Mouse (Mus musculus): ENCODE measurements at regions not wholly inside any gene's neighbourhood (a gene's known extent, or its start where the extent isn't known, plus 50 kb on each side); places are given as distances from the start of the nearest gene placed in this dataset.

DNA sequence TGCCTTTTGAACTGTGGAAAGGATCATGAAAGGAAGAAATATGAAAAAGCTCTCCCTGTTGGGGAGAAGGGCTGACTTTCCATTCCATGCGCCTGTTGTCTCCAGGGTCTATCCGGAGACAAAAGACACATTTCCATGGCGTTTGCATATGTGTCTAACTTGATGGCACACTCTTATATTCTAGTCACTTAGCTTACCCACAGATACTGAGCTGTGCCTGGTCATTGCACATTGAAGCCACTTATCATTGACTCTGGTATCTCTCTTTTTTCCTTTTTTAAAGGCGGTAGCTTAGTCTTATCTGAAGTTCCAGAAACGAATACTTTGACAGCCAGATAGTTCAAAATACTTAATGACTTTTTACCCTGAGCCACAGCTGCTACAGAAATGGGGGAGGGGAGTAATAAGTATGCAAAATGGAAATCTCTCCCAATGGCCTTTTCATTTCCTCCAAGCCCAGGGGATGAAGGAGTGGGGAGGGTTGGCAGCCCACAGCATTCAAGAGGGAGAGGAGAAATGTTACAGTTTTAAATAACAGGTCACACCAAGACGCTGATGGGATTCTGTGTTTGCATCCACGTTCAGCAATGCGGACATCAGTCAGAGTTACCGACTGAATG, 137.9 kb upstream of the Slc35f3 start:
- no peak for DNase-seq (ENCODE audit: low spot score in 2 of 2)

DNA sequence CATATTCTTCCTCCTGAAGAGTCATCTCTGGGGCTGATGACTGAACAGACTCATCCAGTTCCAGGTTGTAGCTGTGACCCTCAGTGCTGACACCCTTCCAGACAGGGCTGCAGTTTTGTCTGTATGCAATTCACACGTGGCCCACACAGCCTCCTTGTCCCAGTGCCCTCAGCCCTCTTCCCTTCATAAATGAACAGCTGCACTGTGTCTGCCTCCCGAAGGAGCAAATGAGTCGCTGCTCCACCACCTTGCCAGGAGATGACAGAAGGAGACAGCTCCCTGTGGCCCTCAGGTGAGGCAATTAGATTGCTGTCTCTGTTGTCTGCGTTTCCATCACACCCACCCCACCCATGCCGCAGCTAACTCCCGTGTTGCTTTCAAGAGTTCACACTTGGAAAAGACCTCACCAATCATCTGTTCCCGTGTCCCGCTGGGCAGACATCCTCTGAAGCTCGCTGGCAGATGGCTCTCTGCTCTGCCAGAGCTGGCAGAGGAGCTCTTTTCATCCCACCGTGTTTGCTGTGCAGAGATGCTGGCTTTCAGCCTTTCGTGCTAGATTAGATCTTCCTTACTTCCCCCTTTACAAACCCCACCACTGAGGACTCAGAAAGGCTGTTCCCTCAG, 135.5 kb upstream of the Slc35f3 start:
- DNase-seq (ENCODE audit: low spot score in 2 of 2), result peak; percentile 64 to 65

DNA sequence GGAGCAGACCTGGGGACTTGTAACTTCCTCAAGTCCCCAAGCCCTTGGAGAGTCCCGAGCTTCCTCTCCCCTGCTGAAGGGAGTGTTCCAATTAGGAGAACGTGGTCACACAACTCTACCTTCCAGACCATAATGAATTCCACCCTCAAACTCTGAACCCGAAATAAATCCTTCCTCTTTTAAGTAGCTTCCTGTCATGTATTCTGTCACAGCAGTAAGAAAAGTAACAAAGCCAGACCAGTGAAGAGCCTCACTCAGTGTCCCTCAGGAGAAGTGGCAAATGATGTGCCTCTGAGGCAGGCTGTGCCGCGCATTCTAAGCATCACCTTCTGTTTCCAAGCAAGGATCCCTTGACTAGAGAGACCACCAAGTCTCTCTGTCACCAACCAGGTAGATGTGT, 134.4 kb upstream of the Slc35f3 start:
- DNase-seq (ENCODE audit: low spot score in 2 of 2), result no peak

DNA sequence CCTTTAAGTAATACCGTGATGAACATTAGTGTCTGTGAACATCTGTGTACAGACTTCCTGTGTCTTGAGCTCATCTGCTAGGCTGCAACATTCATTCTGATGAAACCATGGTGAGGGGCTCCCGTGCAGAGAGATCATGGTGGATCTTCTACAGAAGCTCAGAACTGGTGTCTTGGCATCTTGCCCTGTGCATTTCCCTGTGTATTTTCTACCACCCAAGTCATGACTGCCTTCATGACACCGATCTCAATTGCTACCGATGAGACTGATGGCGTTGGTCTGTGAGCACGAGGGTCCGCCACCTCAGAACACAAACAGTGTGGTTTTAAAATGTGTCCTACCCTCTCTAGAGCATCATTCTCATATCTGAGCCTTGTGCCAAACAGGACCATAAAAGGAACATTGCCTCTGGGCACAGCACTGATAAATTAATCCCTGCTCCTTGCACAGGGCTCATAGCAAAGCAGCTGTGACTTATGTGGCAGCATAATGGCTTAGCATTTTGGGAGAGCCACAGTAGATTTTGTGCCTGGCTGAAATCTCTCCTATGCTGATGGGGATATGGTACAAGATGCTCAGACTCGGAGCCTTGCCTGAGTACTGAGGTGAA, 132.8 kb upstream of the Slc35f3 start:
- DNase-seq (ENCODE audit: low spot score in 2 of 2), result peak in 1 of 2 experiments; percentile 17

DNA sequence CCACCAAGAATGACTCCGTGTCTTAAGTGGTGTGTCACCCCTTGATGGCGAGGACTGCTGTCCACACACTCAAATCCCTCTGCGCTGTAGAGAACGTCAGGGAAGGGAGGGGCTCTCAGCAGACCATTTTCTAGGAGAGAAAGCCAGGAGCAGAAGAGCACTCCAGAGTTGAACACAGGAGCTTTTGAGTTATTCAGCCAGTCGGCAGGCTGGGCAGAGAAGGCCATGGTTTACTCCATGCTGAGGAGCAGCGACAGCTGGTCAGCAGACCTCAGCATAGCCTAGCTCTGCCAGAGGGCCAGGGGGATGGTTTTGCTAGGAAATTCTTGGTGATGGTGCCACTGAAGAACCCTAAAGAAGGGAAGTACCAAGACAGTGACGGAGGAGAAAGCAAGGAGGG, 132.0 kb upstream of the Slc35f3 start:
- DNase-seq (ENCODE audit: low spot score in 2 of 2), result no peak

DNA sequence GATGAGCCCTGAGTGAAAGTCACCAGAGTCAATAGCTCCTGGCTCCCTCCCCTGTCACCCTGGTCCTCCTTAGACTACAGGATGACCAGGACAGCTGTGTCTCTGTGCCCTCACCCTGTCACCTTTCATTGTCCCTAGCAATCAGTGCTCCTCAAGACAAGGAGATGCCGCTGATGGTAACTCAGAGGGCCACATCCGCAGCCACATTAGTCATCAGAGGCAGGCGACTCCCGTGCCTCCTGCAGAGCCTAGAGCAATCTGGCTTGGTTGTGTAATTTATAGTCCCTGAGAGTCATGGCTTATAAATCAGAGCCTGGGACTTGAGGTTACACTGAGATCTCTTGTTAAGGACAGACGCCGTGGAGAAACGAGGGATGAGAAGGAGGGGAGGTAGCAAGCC, 123.9 kb upstream of the Slc35f3 start:
- no peak for DNase-seq (ENCODE audit: low spot score in 2 of 2)

DNA sequence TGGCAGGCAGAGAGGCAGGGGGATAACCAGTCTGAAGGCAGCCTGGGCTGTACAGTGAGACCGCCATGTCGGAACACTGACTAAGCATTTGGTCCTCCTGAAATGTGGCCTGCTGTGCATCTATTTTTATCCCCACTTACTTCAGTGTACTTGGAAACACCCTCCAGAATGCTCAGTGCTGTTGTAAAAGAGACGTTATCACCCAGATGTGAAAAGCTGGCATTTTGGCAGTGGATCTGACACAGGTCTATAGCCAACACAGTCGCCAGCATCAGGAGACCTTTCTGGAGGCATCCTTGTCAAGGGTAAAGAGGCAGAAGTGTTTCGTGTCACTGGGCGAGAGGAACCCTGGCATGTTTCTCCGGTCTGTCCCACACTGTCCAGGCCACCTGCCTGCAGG, 122.1 kb upstream of the Slc35f3 start:
- no peak for DNase-seq (ENCODE audit: low spot score in 2 of 2)

DNA sequence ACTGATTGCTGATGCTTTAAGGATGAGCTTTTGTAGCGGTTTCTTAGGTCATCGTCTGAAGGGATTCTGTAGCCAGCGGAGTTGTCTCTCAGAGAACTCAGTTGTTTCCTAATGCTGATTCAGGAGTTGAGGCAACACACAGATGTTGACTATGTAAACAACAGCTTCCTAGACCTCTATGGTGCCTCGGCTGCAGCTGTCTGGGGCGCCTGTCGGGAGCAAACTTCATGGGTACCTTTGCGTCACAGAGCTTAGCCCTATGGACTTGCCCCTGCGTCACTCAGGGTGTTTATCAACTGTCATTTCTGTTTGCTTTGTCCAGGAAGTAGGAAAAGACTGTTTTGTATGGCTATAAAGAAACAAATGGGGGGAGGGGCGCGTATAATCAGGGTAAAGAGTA, 120.5 kb upstream of the Slc35f3 start:
- DNase-seq (ENCODE audit: low spot score in 2 of 2), result no peak

DNA sequence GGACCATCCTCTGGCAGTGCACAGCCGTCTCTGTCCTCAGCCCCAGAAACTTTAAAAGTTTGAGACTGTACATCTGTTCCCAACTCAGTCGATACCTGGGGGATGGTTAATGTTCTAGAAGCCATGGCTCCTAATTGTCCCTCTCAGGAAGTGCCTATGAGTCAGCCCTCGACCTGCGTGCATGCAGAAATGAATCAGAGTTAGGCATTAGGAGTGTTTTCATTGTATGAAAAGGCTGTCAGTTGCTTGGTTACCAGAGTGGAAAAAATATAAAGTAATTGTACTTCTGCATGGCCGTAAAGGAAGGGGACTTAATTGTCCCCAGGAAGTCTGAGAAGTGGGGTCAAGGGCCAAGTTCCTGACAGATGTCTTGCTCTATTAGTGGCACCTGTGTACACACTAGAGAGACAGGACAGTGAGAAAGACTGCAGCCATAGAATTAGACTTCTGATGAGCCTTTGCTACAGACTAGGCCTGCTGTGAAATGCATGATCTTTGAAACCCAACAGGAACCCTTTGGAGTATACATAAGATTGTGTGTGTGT, 109.5 kb upstream of the Slc35f3 start:
- DNase-seq (ENCODE audit: low spot score in 2 of 2), result no peak

DNA sequence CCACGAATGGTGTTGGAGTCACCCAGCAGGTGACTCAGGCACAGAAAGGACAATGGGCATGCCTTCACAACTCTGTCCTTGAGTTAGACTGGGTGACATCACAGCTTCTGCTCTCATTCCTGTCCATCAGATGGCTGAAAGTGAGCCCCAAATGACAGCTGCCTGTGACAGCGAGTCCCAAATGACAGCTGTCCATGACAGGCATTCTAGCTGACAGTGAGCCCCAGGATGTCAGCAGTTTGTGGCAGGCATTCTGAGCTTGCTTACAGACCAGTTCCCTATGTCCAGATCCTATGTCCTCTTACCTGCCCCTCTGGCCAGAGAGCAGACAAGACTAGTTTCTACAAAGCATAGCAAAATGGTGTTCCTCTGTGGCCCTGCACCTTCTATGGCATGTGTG, 102.7 kb upstream of the Slc35f3 start:
- no peak for DNase-seq (ENCODE audit: low spot score in 2 of 2)

DNA sequence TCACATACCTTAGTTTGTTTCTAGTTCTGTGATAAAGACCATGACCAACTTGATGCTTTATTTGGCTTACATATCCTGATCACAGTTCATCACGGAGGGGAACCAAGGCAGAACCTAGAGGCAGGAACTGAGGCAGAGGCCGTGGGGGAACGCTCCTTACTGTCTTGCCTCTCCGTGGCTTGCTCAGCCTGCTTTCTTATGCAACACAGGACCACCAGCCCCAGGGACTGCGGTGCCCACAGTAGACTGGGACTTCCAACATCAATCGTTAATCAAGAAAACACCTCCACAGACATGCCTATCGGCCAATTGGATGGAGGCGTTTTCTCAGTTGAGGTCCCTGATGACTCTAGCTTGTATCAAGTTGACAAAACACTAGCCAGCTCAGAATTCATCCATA, 87.8 kb upstream of the Slc35f3 start:
- no peak for DNase-seq (ENCODE audit: low spot score in 2 of 2)

DNA sequence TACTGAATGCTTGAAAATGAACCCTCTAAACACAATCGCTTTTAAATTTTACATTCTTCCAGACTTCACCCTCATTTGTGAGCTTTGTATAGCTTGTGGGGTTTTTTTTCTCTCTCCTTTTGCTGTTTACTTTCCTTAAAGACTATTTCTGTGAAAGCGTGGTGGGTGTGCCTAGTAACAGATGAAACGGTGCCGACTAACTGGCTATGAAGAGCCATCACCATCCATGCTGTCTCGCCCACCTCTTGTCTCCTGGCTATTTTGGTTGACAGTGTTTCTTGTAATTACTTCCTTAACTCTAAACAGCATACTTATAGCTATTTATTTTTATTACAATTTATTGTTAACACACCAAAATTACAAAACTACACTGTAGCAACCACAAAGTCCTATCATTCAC, 85.6 kb upstream of the Slc35f3 start:
- no peak for DNase-seq (ENCODE audit: low spot score in 2 of 2)

DNA sequence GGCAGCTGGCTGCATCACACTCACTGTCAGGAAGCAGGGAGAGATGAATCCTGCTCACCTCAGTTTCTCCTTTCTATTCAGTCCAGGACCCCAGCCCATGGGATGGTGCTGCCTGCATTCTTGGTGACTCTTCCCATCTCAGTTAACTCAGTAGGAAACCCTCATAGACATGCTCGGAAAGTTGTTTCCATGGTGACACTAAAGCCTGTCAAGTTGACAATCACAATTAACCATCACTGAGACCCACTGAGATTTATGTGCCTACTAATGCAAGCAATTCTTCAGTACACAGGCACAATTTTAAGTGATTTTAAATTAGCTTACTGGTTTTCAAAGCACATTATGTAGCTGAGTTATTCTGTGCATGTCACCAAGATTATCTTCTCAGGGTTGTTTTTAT, 83.8 kb upstream of the Slc35f3 start:
- DNase-seq (ENCODE audit: low spot score in 2 of 2), result no peak

DNA sequence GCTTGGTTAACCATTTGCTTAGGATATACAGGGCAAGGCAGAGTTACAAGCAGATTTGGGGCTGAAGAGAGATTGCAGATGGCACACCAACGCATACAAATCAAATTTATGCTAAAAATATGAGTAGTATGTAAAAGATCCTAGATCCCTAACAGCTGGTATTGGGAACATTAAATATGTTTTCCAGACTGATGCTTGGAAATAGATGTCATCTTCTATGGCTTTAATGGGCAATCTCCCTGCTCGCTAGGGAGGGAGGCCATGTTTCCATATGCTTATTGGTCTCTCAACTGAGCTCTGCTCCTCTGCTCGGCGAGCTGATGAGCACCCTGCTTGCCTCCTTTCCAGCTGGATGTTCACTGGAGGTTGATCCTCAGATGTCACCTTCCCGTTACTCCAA, 82.0 kb upstream of the Slc35f3 start:
- DNase-seq (ENCODE audit: low spot score in 2 of 2), result no peak

DNA sequence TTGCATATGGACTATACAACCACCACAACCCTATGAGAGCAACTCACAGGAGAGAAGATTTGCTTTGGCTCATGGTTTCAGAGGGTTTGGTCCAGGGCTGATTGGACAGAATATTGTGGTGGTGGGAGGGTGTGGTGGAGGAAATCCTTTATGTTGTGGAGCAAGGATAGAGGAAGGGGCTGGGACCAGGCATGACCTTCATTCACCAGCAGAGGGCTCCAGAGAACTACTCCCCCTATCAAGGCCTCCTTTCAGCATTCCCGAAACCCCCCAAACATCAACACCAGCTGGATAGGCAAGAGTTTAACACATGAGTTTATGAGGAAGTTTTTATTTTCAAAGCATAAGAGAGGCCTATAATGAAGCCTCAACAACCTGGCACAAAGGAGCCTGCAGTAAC, 76.7 kb upstream of the Slc35f3 start:
- DNase-seq (ENCODE audit: low spot score in 2 of 2), result no peak

DNA sequence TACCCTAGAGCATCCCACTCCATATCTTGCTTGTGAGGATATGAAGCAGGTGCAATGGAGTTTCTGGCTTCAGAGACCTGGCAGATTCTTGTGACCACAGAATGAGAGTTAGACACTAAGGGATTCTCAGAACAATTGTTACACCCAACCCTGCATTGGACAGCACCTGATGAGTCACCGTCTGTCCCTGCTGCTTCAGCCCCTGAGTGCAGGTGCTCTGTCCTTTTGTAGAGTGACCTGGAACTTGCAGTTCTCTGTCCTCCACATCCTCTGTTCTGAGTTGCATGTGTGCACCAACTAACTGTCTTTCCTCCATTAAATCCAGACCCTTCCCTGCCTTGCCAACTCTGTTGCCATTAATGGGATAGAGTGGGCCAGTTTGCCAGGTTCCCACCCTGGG, 66.6 kb upstream of the Slc35f3 start:
- no peak for DNase-seq (ENCODE audit: low spot score in 2 of 2)

DNA sequence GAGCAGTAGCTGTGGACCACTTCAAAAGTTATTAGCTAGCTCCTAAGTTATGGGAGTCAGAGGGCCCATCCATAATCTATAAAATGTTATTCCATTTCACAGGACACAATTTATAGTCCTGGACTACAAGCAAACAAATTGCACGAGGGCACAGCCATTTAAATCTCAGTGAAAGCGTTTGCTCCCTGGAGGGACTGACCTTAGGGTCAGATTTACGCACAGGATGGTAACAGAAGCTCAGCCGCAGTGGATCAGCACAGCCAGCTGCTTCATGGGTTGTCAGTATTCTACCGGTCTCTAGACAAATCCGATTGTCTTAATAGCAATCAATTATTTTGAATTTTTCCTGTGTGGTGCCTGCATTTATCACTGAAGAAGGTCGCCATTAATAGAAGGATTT, 65.8 kb upstream of the Slc35f3 start:
- DNase-seq (ENCODE audit: low spot score in 2 of 2), result no peak

DNA sequence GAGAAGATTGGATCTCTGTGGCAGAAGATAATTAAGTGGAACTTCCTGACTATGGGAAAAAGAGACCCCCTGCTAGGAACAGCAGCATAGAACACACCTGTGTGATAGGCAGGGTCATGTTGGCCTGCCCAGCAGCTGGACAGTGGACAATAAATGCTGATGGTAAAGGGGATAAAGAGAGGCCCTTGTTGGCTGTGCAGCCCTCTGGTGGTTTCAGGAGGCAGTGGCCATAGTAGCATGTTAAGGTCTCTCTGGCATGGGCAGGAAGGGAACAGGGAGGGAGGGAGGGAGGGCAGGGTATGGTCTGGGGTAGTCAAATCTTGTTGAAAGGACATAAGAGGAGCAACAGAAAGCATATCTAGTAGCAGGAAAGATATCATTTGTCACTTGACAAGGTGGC, 58.7 kb upstream of the Slc35f3 start:
- DNase-seq (ENCODE audit: low spot score in 2 of 2), result no peak

DNA sequence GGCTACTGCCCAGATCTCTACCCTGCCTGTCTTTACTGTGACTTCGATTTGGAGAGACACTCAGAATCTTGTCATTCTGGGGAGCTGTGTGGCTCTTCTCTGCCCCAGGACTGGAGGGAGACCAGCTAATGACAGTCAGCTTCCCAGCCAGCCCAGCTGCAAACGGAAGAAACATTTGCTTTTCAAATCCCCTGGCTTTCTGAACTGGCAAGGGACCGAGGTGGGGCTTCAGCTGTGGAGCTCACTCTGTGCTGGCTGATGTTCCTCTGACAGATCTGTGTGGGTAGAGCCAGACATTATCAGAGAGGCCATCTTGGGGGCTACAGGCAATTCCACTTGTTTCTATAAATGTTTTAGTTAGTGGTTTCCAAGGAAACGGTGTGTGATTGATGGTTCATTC, 54.0 kb upstream of the Slc35f3 start:
- peak in 1 of 2 experiments; percentile 22 for DNase-seq (ENCODE audit: low spot score in 2 of 2)

Measured in layer of hippocampus, postnatal 10 days (tissue).